Mouse (Mus musculus): ENCODE data around the gene Rgs4.

Gene Rgs4

GRCm38 (mm10) chr1:169747473-169747872 lies at the start of gene Rgs4:
TSS of gene Rgs4 (minus strand) at chr1:169747642.
- DNase-seq (ENCODE audit: low spot score): peak; percentile 55

- DNase-seq (ENCODE audit: low spot score): no peak
These were observed 45.0 kb upstream of the Rgs4 start for GRCm38 (mm10) chr1:169792437-169792836.

- no peak for DNase-seq (ENCODE audit: low spot score)
These were observed 38.5 kb upstream of the Rgs4 start for GRCm38 (mm10) chr1:169785981-169786380.

GRCm38 (mm10) chr1:169776566-169776965 lies 29.1 kb upstream of the Rgs4 start:
- no peak for DNase-seq (ENCODE audit: low spot score)

GRCm38 (mm10) chr1:169764619-169764955 lies 17.1 kb upstream of the Rgs4 start:
- no peak for DNase-seq (ENCODE audit: low spot score)

GRCm38 (mm10) chr1:169763858-169764618 lies 16.6 kb upstream of the Rgs4 start:
- DNase-seq (ENCODE audit: low spot score): no peak

- no peak for DNase-seq (ENCODE audit: low spot score)
These were observed 15.1 kb upstream of the Rgs4 start for GRCm38 (mm10) chr1:169762524-169762923.

GRCm38 (mm10) chr1:169756532-169756931 lies 9.1 kb upstream of the Rgs4 start:
- DNase-seq (ENCODE audit: low spot score): no peak

GRCm38 (mm10) chr1:169752395-169752794 lies 5.0 kb upstream of the Rgs4 start:
- DNase-seq (ENCODE audit: low spot score): no peak

GRCm38 (mm10) chr1:169748439-169748838 lies 997 bp upstream of the Rgs4 start:
- DNase-seq (ENCODE audit: low spot score): no peak

- no peak for DNase-seq (ENCODE audit: low spot score)
These were observed 460 bp upstream of the Rgs4 start for GRCm38 (mm10) chr1:169747902-169748301.

GRCm38 (mm10) chr1:169741147-169741546 lies 6.3 kb downstream of the Rgs4 start:
- DNase-seq (ENCODE audit: low spot score): no peak

- no peak for DNase-seq (ENCODE audit: low spot score)
These were observed 10.2 kb downstream of the Rgs4 start for GRCm38 (mm10) chr1:169737231-169737630.

GRCm38 (mm10) chr1:169736139-169736538 lies 11.3 kb downstream of the Rgs4 start:
- no peak for DNase-seq (ENCODE audit: low spot score)

GRCm38 (mm10) chr1:169730599-169731100 lies 16.8 kb downstream of the Rgs4 start:
- no peak for DNase-seq (ENCODE audit: low spot score)

GRCm38 (mm10) chr1:169726319-169726718 lies 21.1 kb downstream of the Rgs4 start:
- DNase-seq (ENCODE audit: low spot score): no peak

- DNase-seq (ENCODE audit: low spot score): no peak
These were observed 25.6 kb downstream of the Rgs4 start for GRCm38 (mm10) chr1:169721836-169722235.

- DNase-seq (ENCODE audit: low spot score): no peak
These were observed 42.9 kb downstream of the Rgs4 start for GRCm38 (mm10) chr1:169704395-169705087.

GRCm38 (mm10) chr1:169699184-169699583 lies 48.3 kb downstream of the Rgs4 start:
- no peak for DNase-seq (ENCODE audit: low spot score)

GRCm38 (mm10) chr1:169697236-169697635 lies 50.2 kb downstream of the Rgs4 start:
- DNase-seq (ENCODE audit: low spot score): no peak

- no peak for DNase-seq (ENCODE audit: low spot score)
These were observed 52.1 kb downstream of the Rgs4 start for GRCm38 (mm10) chr1:169695356-169695755.

GRCm38 (mm10) chr1:169693537-169693936 lies 53.9 kb downstream of the Rgs4 start:
- no peak for DNase-seq (ENCODE audit: low spot score)

GRCm38 (mm10) chr1:169693040-169693439 lies 54.4 kb downstream of the Rgs4 start:
- DNase-seq (ENCODE audit: low spot score): no peak
